Mouse (Mus musculus): Measurements from ENCODE around the gene F830045P16Rik. TPM values are rescaled to one million over a fixed set of nuclear protein-coding genes. Genes with fewer than 3 reads are reported as not detected.
A peak's percentile ranks its signal among the peaks of the same experiment; 100 is the strongest.

The F830045P16Rik gene
- polyA plus RNA-seq (2015; fragmentation: Nextera tagmentation; extraction: Ambion mirVana): not detected in 2 replicates

- no peak within 1 kb of the TSS for H3K9ac ChIP-seq (replicated peaks; ENCODE audit: low read depth, low read length)
- no peak for ATAC-seq
- H3K36me3 ChIP-seq (ENCODE audit: control insufficient read depth, insufficient read depth): no peaks in the 10 kb centered on the region
- no peak within 1 kb of the TSS for H3K27ac ChIP-seq (ENCODE audit: low read length)
- H3K4me1 ChIP-seq (replicated peaks; ENCODE audit: control insufficient read depth, insufficient read depth, low read length): peaks cover 5% of the 10 kb centered on the region; the same call in 1 of the 2 replicates
- no peaks in the 10 kb centered on the region for H3K9me3 ChIP-seq (ENCODE audit: control insufficient read depth, low read length)
- 48% methylated on average over 2 of the region's 2 CpGs for WGBS
- H3K4me3 ChIP-seq (replicated peaks; ENCODE audit: low read length): no peak within 1 kb of the TSS
- H3K27me3 ChIP-seq (replicated peaks; ENCODE audit: control insufficient read depth, insufficient read depth, low read length): no peaks in the 10 kb centered on the region
- no peak within 1 kb of the TSS for H3K4me2 ChIP-seq (ENCODE audit: low read length)
Observed at GRCm38 (mm10) chr2:129536377-129536776, at the start of gene F830045P16Rik. TSS of gene F830045P16Rik (minus strand) at chr2:129536602.

GRCm38 (mm10) chr2:129585904-129586514 is 49.6 kb upstream of the F830045P16Rik start:
- no peak overlapping the region for H3K4me2 ChIP-seq (ENCODE audit: low read length)
- WGBS: 78% methylated on average over 11 of the region's 11 CpGs
- no peak overlapping the region for H3K4me3 ChIP-seq (replicated peaks; ENCODE audit: low read length)
- H3K9me3 ChIP-seq (ENCODE audit: control insufficient read depth, low read length): no peaks in the 10 kb centered on the region
- no peaks in the 10 kb centered on the region for H3K27me3 ChIP-seq (replicated peaks; ENCODE audit: control insufficient read depth, insufficient read depth, low read length)
- ATAC-seq: no peak
- no peak overlapping the region for H3K9ac ChIP-seq (replicated peaks; ENCODE audit: low read depth, low read length)
- no peak overlapping the region for H3K27ac ChIP-seq (ENCODE audit: low read length)
- H3K4me1 ChIP-seq (replicated peaks; ENCODE audit: control insufficient read depth, insufficient read depth, low read length): peaks cover 18% of the 10 kb centered on the region
- H3K36me3 ChIP-seq (ENCODE audit: control insufficient read depth, insufficient read depth): no peaks in the 10 kb centered on the region

- Histone ChIP-seq H3K4me1 (replicated peaks; ENCODE audit: control insufficient read depth, insufficient read depth, low read length) (peaks cover 20% of the 10 kb centered on the region), H3K27ac (ENCODE audit: low read length) (no peak overlapping the region; the same call in 1 of the 2 replicates), H3K9me3 (ENCODE audit: control insufficient read depth, low read length) (no peaks in the 10 kb centered on the region), H3K4me2 (ENCODE audit: low read length) (no peak overlapping the region), H3K27me3 (replicated peaks; ENCODE audit: control insufficient read depth, insufficient read depth, low read length) (no peaks in the 10 kb centered on the region), H3K9ac (replicated peaks; ENCODE audit: low read depth, low read length) (no peak overlapping the region), H3K36me3 (ENCODE audit: control insufficient read depth, insufficient read depth) (no peaks in the 10 kb centered on the region), H3K4me3 (replicated peaks; ENCODE audit: low read length) (no peak overlapping the region)
- no peak for ATAC-seq
- 25% methylated on average over 1 of the region's 1 CpGs for WGBS
Observed at GRCm38 (mm10) chr2:129584905-129585304, 48.5 kb upstream of the F830045P16Rik start.

- Histone ChIP-seq H3K36me3 (ENCODE audit: control insufficient read depth, insufficient read depth) (no peaks in the 10 kb centered on the region), H3K4me2 (ENCODE audit: low read length) (no peak overlapping the region), H3K9me3 (ENCODE audit: control insufficient read depth, low read length) (no peaks in the 10 kb centered on the region), H3K27ac (ENCODE audit: low read length) (no peak overlapping the region), H3K4me3 (replicated peaks; ENCODE audit: low read length) (no peak overlapping the region), H3K27me3 (replicated peaks; ENCODE audit: control insufficient read depth, insufficient read depth, low read length) (no peaks in the 10 kb centered on the region), H3K9ac (replicated peaks; ENCODE audit: low read depth, low read length) (no peak overlapping the region), H3K4me1 (replicated peaks; ENCODE audit: control insufficient read depth, insufficient read depth, low read length) (peaks cover 16% of the 10 kb centered on the region)
- 87% methylated on average over 4 of the region's 4 CpGs for WGBS
- ATAC-seq: no peak
Observed at GRCm38 (mm10) chr2:129582261-129582660, 45.9 kb upstream of the F830045P16Rik start.

- Histone ChIP-seq H3K36me3 (ENCODE audit: control insufficient read depth, insufficient read depth) (no peaks in the 10 kb centered on the region), H3K27me3 (replicated peaks; ENCODE audit: control insufficient read depth, insufficient read depth, low read length) (no peaks in the 10 kb centered on the region), H3K4me2 (ENCODE audit: low read length) (no peak overlapping the region), H3K9ac (replicated peaks; ENCODE audit: low read depth, low read length) (no peak overlapping the region), H3K9me3 (ENCODE audit: control insufficient read depth, low read length) (no peaks in the 10 kb centered on the region), H3K27ac (ENCODE audit: low read length) (no peak overlapping the region), H3K4me1 (replicated peaks; ENCODE audit: control insufficient read depth, insufficient read depth, low read length) (peaks cover 16% of the 10 kb centered on the region), H3K4me3 (replicated peaks; ENCODE audit: low read length) (no peak overlapping the region)
- 46% methylated on average over 3 of the region's 3 CpGs for WGBS
- ATAC-seq: no peak
Observed at GRCm38 (mm10) chr2:129581826-129582225, 45.4 kb upstream of the F830045P16Rik start.

GRCm38 (mm10) chr2:129580656-129581055 is 44.3 kb upstream of the F830045P16Rik start:
- 0 out of 2 replicates have a peak, but pooled peaks have one; percentile 19 for ATAC-seq
- WGBS: 48% methylated on average over 4 of the region's 4 CpGs
- no peak overlapping the region for H3K27ac ChIP-seq (ENCODE audit: low read length)

GRCm38 (mm10) chr2:129576611-129577447 is 40.4 kb upstream of the F830045P16Rik start:
- ATAC-seq: no peak; the same call in 1 of the 2 replicates
- Histone ChIP-seq H3K27me3 (replicated peaks; ENCODE audit: control insufficient read depth, insufficient read depth, low read length) (no peaks in the 10 kb centered on the region), H3K4me1 (replicated peaks; ENCODE audit: control insufficient read depth, insufficient read depth, low read length) (peaks cover 21% of the 10 kb centered on the region), H3K4me2 (ENCODE audit: low read length) (no peak overlapping the region), H3K36me3 (ENCODE audit: control insufficient read depth, insufficient read depth) (no peaks in the 10 kb centered on the region), H3K9ac (replicated peaks; ENCODE audit: low read depth, low read length) (no peak overlapping the region), H3K27ac (ENCODE audit: low read length) (no peak overlapping the region), H3K9me3 (ENCODE audit: control insufficient read depth, low read length) (no peaks in the 10 kb centered on the region), H3K4me3 (replicated peaks; ENCODE audit: low read length) (no peak overlapping the region)
- WGBS: 77% methylated on average over 8 of the region's 8 CpGs

More at GRCm38 (mm10) chr2:129580656-129581055, 44.3 kb upstream of the F830045P16Rik start:
- Histone ChIP-seq H3K4me2 (ENCODE audit: low read length) (no peak overlapping the region), H3K4me3 (replicated peaks; ENCODE audit: low read length) (no peak overlapping the region), H3K4me1 (replicated peaks; ENCODE audit: control insufficient read depth, insufficient read depth, low read length) (peaks cover 16% of the 10 kb centered on the region), H3K27me3 (replicated peaks; ENCODE audit: control insufficient read depth, insufficient read depth, low read length) (no peaks in the 10 kb centered on the region), H3K9me3 (ENCODE audit: control insufficient read depth, low read length) (no peaks in the 10 kb centered on the region), H3K9ac (replicated peaks; ENCODE audit: low read depth, low read length) (no peak overlapping the region), H3K36me3 (ENCODE audit: control insufficient read depth, insufficient read depth) (no peaks in the 10 kb centered on the region)

- Histone ChIP-seq H3K9me3 (ENCODE audit: control insufficient read depth, low read length) (no peaks in the 10 kb centered on the region), H3K27ac (ENCODE audit: low read length) (peak overlapping the region; percentile 72), H3K36me3 (ENCODE audit: control insufficient read depth, insufficient read depth) (no peaks in the 10 kb centered on the region), H3K4me2 (ENCODE audit: low read length) (peak overlapping the region; percentile 56), H3K4me3 (replicated peaks; ENCODE audit: low read length) (no peak overlapping the region), H3K27me3 (replicated peaks; ENCODE audit: control insufficient read depth, insufficient read depth, low read length) (no peaks in the 10 kb centered on the region), H3K9ac (replicated peaks; ENCODE audit: low read depth, low read length) (peak overlapping the region; percentile 47; the same call in 1 of the 2 replicates), H3K4me1 (replicated peaks; ENCODE audit: control insufficient read depth, insufficient read depth, low read length) (peaks cover 19% of the 10 kb centered on the region)
- no peak for ATAC-seq
- 93% methylated on average over 4 of the region's 4 CpGs for WGBS
Observed at GRCm38 (mm10) chr2:129575113-129575512, 38.7 kb upstream of the F830045P16Rik start.

- H3K9me3 ChIP-seq (ENCODE audit: control insufficient read depth, low read length): no peaks in the 10 kb centered on the region
- peak overlapping the region; percentile 32 for H3K4me3 ChIP-seq (replicated peaks; ENCODE audit: low read length)
- no peaks in the 10 kb centered on the region for H3K27me3 ChIP-seq (replicated peaks; ENCODE audit: control insufficient read depth, insufficient read depth, low read length)
- peak overlapping the region; percentile 72 for H3K27ac ChIP-seq (ENCODE audit: low read length)
- peak; percentile 90 for ATAC-seq
- 2% methylated on average over 24 of the region's 24 CpGs for WGBS
- H3K4me1 ChIP-seq (replicated peaks; ENCODE audit: control insufficient read depth, insufficient read depth, low read length): peaks cover 19% of the 10 kb centered on the region
- no peaks in the 10 kb centered on the region for H3K36me3 ChIP-seq (ENCODE audit: control insufficient read depth, insufficient read depth)
- H3K4me2 ChIP-seq (ENCODE audit: low read length): peak overlapping the region; percentile 56
- H3K9ac ChIP-seq (replicated peaks; ENCODE audit: low read depth, low read length): peak overlapping the region; percentile 47
Observed at GRCm38 (mm10) chr2:129574395-129575046, 38.1 kb upstream of the F830045P16Rik start.
